31 mouse cellular contexts compared by ENCODE assay signal in the genomic region with DNA sequence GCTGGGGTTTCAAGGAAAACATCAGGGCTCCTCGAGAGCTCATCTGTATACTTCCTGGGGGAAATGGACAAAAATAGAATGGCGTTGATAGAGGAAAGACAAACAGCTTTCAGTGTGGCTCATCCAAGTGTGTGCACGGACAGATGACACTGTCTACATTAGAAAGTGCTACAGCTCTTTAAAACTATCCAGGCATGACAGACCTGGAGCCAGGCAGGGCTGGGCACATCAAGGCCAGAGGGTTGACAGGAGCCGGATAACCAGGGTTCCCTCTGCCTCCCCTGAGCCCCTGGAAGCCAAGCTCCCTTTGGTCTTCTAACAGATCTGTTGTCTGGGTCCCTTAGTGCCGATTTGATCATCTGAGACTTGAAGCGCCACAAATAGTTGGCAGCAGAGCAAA. TPM values are rescaled to one million over a fixed set of nuclear protein-coding genes. Genes with fewer than 3 reads are reported as not detected.
"Had no signal": no experiment of that assay in that cellular context is flagged by ENCODE, and none has a peak within 500 bp of the region (broad histone marks: within the 10 kb centered on the region; RNA-seq: fewer than 3 reads in every experiment).

No protein-coding gene starts in this region.

- ATAC-seq: forebrain, embryonic 13.5 days; forebrain, embryonic 14.5 days; forebrain, embryonic 15.5 days; forebrain, embryonic 16.5 days; forebrain, postnatal 0 days had no signal

- H3K9ac ChIP-seq: embryonic facial prominence, embryonic 12.5 days; embryonic facial prominence, embryonic 13.5 days; embryonic facial prominence, embryonic 15.5 days; forebrain, embryonic 12.5 days; forebrain, embryonic 13.5 days; forebrain, embryonic 15.5 days; forebrain, postnatal 0 days had no signal

- H3K4me2 ChIP-seq: embryonic facial prominence, embryonic 12.5 days; embryonic facial prominence, embryonic 13.5 days; embryonic facial prominence, embryonic 15.5 days; forebrain, embryonic 12.5 days; forebrain, embryonic 13.5 days; forebrain, embryonic 15.5 days had no signal

- H3K4me1 ChIP-seq: embryonic facial prominence, embryonic 10.5 days; embryonic facial prominence, embryonic 12.5 days; embryonic facial prominence, embryonic 13.5 days; forebrain, embryonic 10.5 days; forebrain, embryonic 12.5 days; forebrain, embryonic 13.5 days; forebrain, embryonic 15.5 days had no signal

- H3K9me3 ChIP-seq: embryonic facial prominence, embryonic 10.5 days; embryonic facial prominence, embryonic 12.5 days; embryonic facial prominence, embryonic 13.5 days; embryonic facial prominence, embryonic 15.5 days; forebrain, embryonic 10.5 days; forebrain, embryonic 12.5 days; forebrain, embryonic 13.5 days; forebrain, embryonic 15.5 days had no signal

- H3K36me3 ChIP-seq: embryonic facial prominence, embryonic 10.5 days; embryonic facial prominence, embryonic 12.5 days; embryonic facial prominence, embryonic 13.5 days; embryonic facial prominence, embryonic 15.5 days; forebrain, embryonic 10.5 days; forebrain, embryonic 12.5 days; forebrain, embryonic 15.5 days had no signal

- H3K4me3 ChIP-seq: embryonic facial prominence, embryonic 10.5 days; embryonic facial prominence, embryonic 12.5 days; embryonic facial prominence, embryonic 13.5 days; embryonic facial prominence, embryonic 15.5 days; erythroblast, embryonic 14.5 days; forebrain, embryonic 10.5 days; forebrain, embryonic 12.5 days; forebrain, embryonic 13.5 days; forebrain, embryonic 15.5 days; gastrocnemius, adult 2 months had no signal

- H3K27me3 ChIP-seq: embryonic facial prominence, embryonic 12.5 days; embryonic facial prominence, embryonic 13.5 days; embryonic facial prominence, embryonic 15.5 days; forebrain, embryonic 12.5 days; forebrain, embryonic 13.5 days; forebrain, embryonic 15.5 days had no signal

- DNase-seq: cerebellum, adult 18-20 months; cerebellum, adult 2 months; cerebellum, adult 8-10 months; cerebellum, adult 9-10 months; cerebellum, adult 9-11 months; cerebellum, postnatal 10 days; cerebellum, postnatal 14 days; cerebellum, postnatal 25 days; cerebellum, postnatal 36 days; embryo, embryonic 11 days; forebrain, postnatal 0 days; gastrocnemius, adult 2 months; gastrocnemius, postnatal 10 days; gastrocnemius, postnatal 14 days; gastrocnemius, postnatal 25 days; gastrocnemius, postnatal 36 days; heart, adult 11 months had no signal

- H3K27ac ChIP-seq: embryonic facial prominence, embryonic 10.5 days; embryonic facial prominence, embryonic 12.5 days; embryonic facial prominence, embryonic 13.5 days; embryonic facial prominence, embryonic 15.5 days; forebrain, embryonic 10.5 days; forebrain, embryonic 12.5 days; forebrain, embryonic 13.5 days; forebrain, embryonic 15.5 days; gastrocnemius, adult 2 months had no signal

RNA-seq across cellular contexts. Expression of a gene that starts 22.6 kb away (rescaled TPM):
- total RNA-seq: common myeloid progenitor, adult 5-6 weeks; gastrocnemius, postnatal 36 days; gastrocnemius, postnatal 4 days; granulocyte monocyte progenitor cell, adult 5-6 weeks had no signal
- polyA plus RNA-seq: erythroblast, embryonic 14.5 days; forebrain, embryonic 10.5 days; forebrain, embryonic 13.5 days had no signal
